Mouse (Mus musculus) frontal cortex, adult 2 months (tissue): ENCODE results near the gene Farp2. TPM values are rescaled to one million over a fixed set of nuclear protein-coding genes. Genes with fewer than 3 reads are reported as not detected.
"Not testable (repeated sequence)": the region's sequence is repeated elsewhere in the genome, so short reads cannot be mapped to it uniquely, and the experiment has no call there.

ENCODE experiments used
- DNase-seq, 2 experiments: peaks; one replicate each; pipeline ENCODE4 v3.0.0; 2022; ENCODE audit warnings: low spot score in 1 of 2; ENCODE audit errors: extremely low spot score in 1 of 2
- polyA plus RNA-seq: library from polyadenylated mRNA; depleted of rRNA; stranded (reverse); fragments of >200 nt; gene quantifications from 2 replicates; pipeline ENCODE4 v1.2.3, GENCODE M21; 2012

Gene Farp2
- polyA plus RNA-seq, 1 experiment: 4.9 TPM

- no peak for DNase-seq
These were observed 120.8 kb downstream of the Farp2 start for GRCm38 (mm10) chr1:93632723-93633122.

- DNase-seq: peak; percentile 56 to 69
These were observed 122.6 kb downstream of the Farp2 start for GRCm38 (mm10) chr1:93634481-93634891.

- peak in 1 of 2 experiments; percentile 41 for DNase-seq
These were observed 123.3 kb downstream of the Farp2 start for GRCm38 (mm10) chr1:93635091-93635579.

- peak; percentile 99 to 100 for DNase-seq
These were observed 123.8 kb downstream of the Farp2 start for GRCm38 (mm10) chr1:93635580-93636192.

- DNase-seq: no peak
These were observed 124.5 kb downstream of the Farp2 start for GRCm38 (mm10) chr1:93636211-93636897.

- no peak for DNase-seq
These were observed 130.1 kb downstream of the Farp2 start for GRCm38 (mm10) chr1:93641978-93642377.

- no peak for DNase-seq
These were observed 130.8 kb downstream of the Farp2 start for GRCm38 (mm10) chr1:93642692-93643091.

- no peak for DNase-seq
These were observed 137.8 kb downstream of the Farp2 start for GRCm38 (mm10) chr1:93649604-93650172.

GRCm38 (mm10) chr1:93654275-93654674 is 142.4 kb downstream of the Farp2 start:
- DNase-seq: no peak

- no peak for DNase-seq
These were observed 142.9 kb downstream of the Farp2 start for GRCm38 (mm10) chr1:93654798-93655197.

- DNase-seq: no peak
These were observed 144.6 kb downstream of the Farp2 start for GRCm38 (mm10) chr1:93656325-93657024.

GRCm38 (mm10) chr1:93657025-93657360 is 145.1 kb downstream of the Farp2 start:
- DNase-seq: no peak

GRCm38 (mm10) chr1:93658559-93658958 is 146.7 kb downstream of the Farp2 start, which contains the start of gene Stk25:
Gene Stk25 (minus strand): TSS chr1:93658659.
- not testable (repeated sequence) for DNase-seq

- DNase-seq: no peak
These were observed 156.0 kb downstream of the Farp2 start for GRCm38 (mm10) chr1:93667760-93668400.

GRCm38 (mm10) chr1:93668791-93669548 is 157.1 kb downstream of the Farp2 start:
- DNase-seq: peak in 1 of 2 experiments; percentile 38

- no peak for DNase-seq
These were observed 158.1 kb downstream of the Farp2 start for GRCm38 (mm10) chr1:93669941-93670340.
